Mouse (Mus musculus): ENCODE results near the gene Anxa5. TPM values are rescaled to one million over a fixed set of nuclear protein-coding genes. Genes with fewer than 3 reads are reported as not detected.

Anxa5 gene
- polyA plus RNA-seq, 1 experiment from 2014 or later = 336 TPM

DNA sequence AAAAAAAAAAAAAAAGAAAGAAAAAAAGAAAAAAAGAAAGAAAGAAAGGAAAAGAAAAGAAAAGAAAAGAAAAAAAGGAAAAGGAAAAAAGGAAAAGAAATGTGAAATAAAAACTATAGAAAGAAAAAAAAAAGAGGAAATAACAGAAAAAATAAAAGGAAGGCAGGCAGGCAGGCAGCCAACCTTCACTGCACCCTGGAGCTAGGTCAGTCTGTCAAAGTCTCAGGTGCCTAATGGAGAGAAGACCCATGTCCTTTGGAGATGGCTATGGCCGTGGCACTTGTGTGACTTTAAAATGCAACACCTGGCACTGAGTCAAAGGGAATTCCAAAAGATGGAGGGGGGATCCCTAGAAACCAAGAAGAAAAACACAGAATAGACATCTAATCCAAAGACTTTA, 12.7 kb upstream of the Anxa5 start:
- Histone ChIP-seq H3K27me3 (replicated peaks) (no peaks in the 10 kb centered on the region), H3K27ac (ENCODE audit: poor library complexity, severe bottlenecking) (no peak overlapping the region), H3K9me3 (replicated peaks) (no peaks in the 10 kb centered on the region), H3K4me3 (no peak overlapping the region), H3K4me2 (no peak overlapping the region), H3K9ac (no peak overlapping the region), H3K4me1 (replicated peaks) (peaks cover 18% of the 10 kb centered on the region), H3K36me3 (no peaks in the 10 kb centered on the region)
- WGBS = 66% methylated on average over 1 of the region's 1 CpGs
- ATAC-seq (ENCODE audit: insufficient number of reproducible peaks, low FRiP score) = no peak

DNA sequence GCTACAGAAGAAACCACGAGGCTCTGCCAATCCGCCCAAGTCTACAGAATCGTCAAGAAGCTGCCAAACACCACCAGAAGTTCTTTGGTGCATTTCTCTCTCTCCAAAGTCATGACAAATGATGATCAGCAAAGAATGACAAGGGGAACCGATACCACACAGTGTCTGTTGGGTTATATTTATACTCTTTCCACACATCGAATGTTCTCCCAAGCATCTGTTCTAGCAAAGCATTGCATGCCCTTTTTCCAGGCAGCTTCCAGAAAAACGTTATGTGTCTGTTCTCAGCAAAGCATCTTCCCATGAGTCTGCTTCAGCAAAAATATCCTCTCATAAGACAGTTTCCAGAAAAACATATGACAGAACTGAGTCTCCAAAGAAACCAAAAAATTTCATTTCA, 11.2 kb upstream of the Anxa5 start:
- WGBS = 84% methylated on average over 6 of the region's 6 CpGs

GRCm38 (mm10) chr3:36486176-36486575, 10.5 kb upstream of the Anxa5 start:
- WGBS = 51% methylated on average over 6 of the region's 6 CpGs
- no peak for ATAC-seq (ENCODE audit: insufficient number of reproducible peaks, low FRiP score)

More for the DNA sequence above, 11.2 kb upstream of the Anxa5 start:
- Histone ChIP-seq H3K36me3 (no peaks in the 10 kb centered on the region), H3K27ac (ENCODE audit: poor library complexity, severe bottlenecking) (no peak overlapping the region), H3K4me2 (no peak overlapping the region), H3K9me3 (replicated peaks) (no peaks in the 10 kb centered on the region), H3K4me1 (replicated peaks) (peaks cover 21% of the 10 kb centered on the region), H3K4me3 (no peak overlapping the region), H3K9ac (no peak overlapping the region), H3K27me3 (replicated peaks) (no peaks in the 10 kb centered on the region)
- no peak for ATAC-seq (ENCODE audit: insufficient number of reproducible peaks, low FRiP score)

GRCm38 (mm10) chr3:36484292-36484691, 8.6 kb upstream of the Anxa5 start:
- Histone ChIP-seq H3K4me1 (replicated peaks) (peaks cover 27% of the 10 kb centered on the region), H3K27ac (ENCODE audit: poor library complexity, severe bottlenecking) (no peak overlapping the region)
- WGBS = 88% methylated on average over 4 of the region's 4 CpGs

More at GRCm38 (mm10) chr3:36486176-36486575, 10.5 kb upstream of the Anxa5 start:
- H3K9me3 ChIP-seq (replicated peaks) = no peaks in the 10 kb centered on the region
- H3K27me3 ChIP-seq (replicated peaks) = no peaks in the 10 kb centered on the region
- H3K9ac ChIP-seq = no peak overlapping the region
- no peak overlapping the region for H3K4me3 ChIP-seq
- H3K4me1 ChIP-seq (replicated peaks) = peaks cover 18% of the 10 kb centered on the region
- no peak overlapping the region for H3K27ac ChIP-seq (ENCODE audit: poor library complexity, severe bottlenecking)
- H3K36me3 ChIP-seq = no peaks in the 10 kb centered on the region
- H3K4me2 ChIP-seq = no peak overlapping the region

DNA sequence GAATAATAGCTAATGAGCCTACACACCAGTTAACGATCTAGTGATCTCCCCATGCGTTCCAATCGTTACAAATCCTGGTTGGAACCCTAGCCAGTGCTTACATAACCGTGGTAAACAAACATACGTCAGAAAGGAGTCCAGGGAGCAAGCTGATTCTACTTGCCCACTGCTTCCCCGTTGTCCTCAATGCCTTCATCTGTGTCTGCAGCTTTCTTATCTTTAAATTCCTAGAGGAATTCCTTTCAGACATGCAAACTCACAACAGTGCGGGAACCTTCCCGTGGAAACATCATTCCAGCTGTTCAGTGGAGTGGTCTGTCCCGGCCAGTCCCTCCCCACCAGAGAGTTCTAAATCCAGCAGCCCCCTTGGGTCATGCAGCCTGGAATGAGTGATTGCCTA, 7.2 kb upstream of the Anxa5 start:
- H3K36me3 ChIP-seq = no peaks in the 10 kb centered on the region
- H3K4me3 ChIP-seq = no peak overlapping the region
- no peaks in the 10 kb centered on the region for H3K27me3 ChIP-seq (replicated peaks)
- WGBS = 17% methylated on average over 9 of the region's 9 CpGs
- ATAC-seq (ENCODE audit: insufficient number of reproducible peaks, low FRiP score) = no peak
- peak overlapping the region; percentile 59; the same call in 1 of the 2 replicates for H3K27ac ChIP-seq (ENCODE audit: poor library complexity, severe bottlenecking)
- H3K9me3 ChIP-seq (replicated peaks) = no peaks in the 10 kb centered on the region
- no peak overlapping the region for H3K9ac ChIP-seq
- H3K4me1 ChIP-seq (replicated peaks) = peaks cover 27% of the 10 kb centered on the region
- peak overlapping the region; percentile 21 for H3K4me2 ChIP-seq

More at GRCm38 (mm10) chr3:36484292-36484691, 8.6 kb upstream of the Anxa5 start:
- no peaks in the 10 kb centered on the region for H3K27me3 ChIP-seq (replicated peaks)
- H3K9ac ChIP-seq = no peak overlapping the region
- no peaks in the 10 kb centered on the region for H3K9me3 ChIP-seq (replicated peaks)
- no peaks in the 10 kb centered on the region for H3K36me3 ChIP-seq
- no peak for ATAC-seq (ENCODE audit: insufficient number of reproducible peaks, low FRiP score)
- no peak overlapping the region for H3K4me3 ChIP-seq
- H3K4me2 ChIP-seq = no peak overlapping the region

- H3K27me3 ChIP-seq (replicated peaks) = no peaks in the 10 kb centered on the region
- 5% methylated on average over 11 of the region's 11 CpGs for WGBS
- H3K9ac ChIP-seq = peak overlapping the region; percentile 37
- H3K4me2 ChIP-seq = peak overlapping the region; percentile 58
- peaks cover 34% of the 10 kb centered on the region for H3K4me1 ChIP-seq (replicated peaks)
- ATAC-seq (ENCODE audit: insufficient number of reproducible peaks, low FRiP score) = peak; percentile 81
- H3K4me3 ChIP-seq = 0 out of 2 replicates have a peak overlapping the region, but pooled peaks have one; percentile 17
- H3K36me3 ChIP-seq = no peaks in the 10 kb centered on the region
- no peaks in the 10 kb centered on the region for H3K9me3 ChIP-seq (replicated peaks)
- H3K27ac ChIP-seq (ENCODE audit: poor library complexity, severe bottlenecking) = peak overlapping the region; percentile 99
Observed at GRCm38 (mm10) chr3:36481776-36482193, 6.1 kb upstream of the Anxa5 start.

DNA sequence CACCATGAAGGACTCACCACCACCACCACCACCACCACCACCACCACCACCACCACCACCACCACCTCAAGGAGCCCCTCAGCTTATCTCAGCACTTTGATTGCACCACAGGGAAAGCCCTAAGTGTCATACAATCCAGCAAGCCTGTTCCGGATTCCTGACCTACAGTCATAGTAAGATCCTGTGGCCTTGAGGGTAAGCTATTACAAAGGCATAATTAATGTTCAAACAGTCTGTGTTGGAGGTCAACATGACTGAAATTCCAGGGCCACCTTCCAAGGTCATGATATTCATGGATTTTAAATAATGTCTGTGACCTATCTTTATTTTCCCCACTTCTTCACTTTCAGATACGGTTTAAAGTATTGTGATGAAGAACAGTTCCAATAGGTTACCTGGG, 4.8 kb upstream of the Anxa5 start:
- H3K4me1 ChIP-seq (replicated peaks) = peaks cover 39% of the 10 kb centered on the region
- H3K27me3 ChIP-seq (replicated peaks) = no peaks in the 10 kb centered on the region
- no peak overlapping the region for H3K4me2 ChIP-seq
- H3K9me3 ChIP-seq (replicated peaks) = no peaks in the 10 kb centered on the region
- H3K27ac ChIP-seq (ENCODE audit: poor library complexity, severe bottlenecking) = peak overlapping the region; percentile 28
- H3K36me3 ChIP-seq = no peaks in the 10 kb centered on the region
- no peak for ATAC-seq (ENCODE audit: insufficient number of reproducible peaks, low FRiP score)
- 70% methylated on average over 2 of the region's 2 CpGs for WGBS
- no peak overlapping the region for H3K9ac ChIP-seq
- H3K4me3 ChIP-seq = no peak overlapping the region

DNA sequence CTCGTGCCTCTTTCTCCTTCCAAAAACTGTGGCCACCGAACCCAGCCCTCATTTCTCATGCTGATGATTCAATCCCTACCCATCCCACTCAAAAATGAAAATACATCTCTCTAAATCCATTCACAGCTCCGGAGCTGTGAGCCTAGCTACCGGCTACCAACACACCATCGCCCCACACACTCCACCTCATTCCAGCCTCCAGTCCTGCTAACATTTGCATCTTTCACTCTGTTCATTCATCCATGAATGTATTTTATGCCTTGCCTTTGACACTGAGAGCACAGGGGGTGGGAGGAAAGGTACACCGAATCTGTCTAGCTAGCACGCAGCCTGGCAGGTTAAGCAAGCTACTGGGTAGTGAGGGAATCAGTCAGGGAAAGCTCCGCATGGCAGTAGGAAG, 3.1 kb upstream of the Anxa5 start:
- 90% methylated on average over 8 of the region's 8 CpGs for WGBS
- Histone ChIP-seq H3K27me3 (replicated peaks) (no peaks in the 10 kb centered on the region), H3K36me3 (no peaks in the 10 kb centered on the region), H3K27ac (ENCODE audit: poor library complexity, severe bottlenecking) (no peak overlapping the region), H3K4me3 (no peak overlapping the region), H3K9me3 (replicated peaks) (no peaks in the 10 kb centered on the region), H3K9ac (no peak overlapping the region), H3K4me2 (no peak overlapping the region), H3K4me1 (replicated peaks) (peaks cover 47% of the 10 kb centered on the region)
- no peak for ATAC-seq (ENCODE audit: insufficient number of reproducible peaks, low FRiP score)

- Histone ChIP-seq H3K4me1 (replicated peaks) (peaks cover 44% of the 10 kb centered on the region), H3K4me3 (peak overlapping the region; percentile 92), H3K36me3 (peaks cover 2% of the 10 kb centered on the region; the same call in 1 of the 2 replicates), H3K27ac (ENCODE audit: poor library complexity, severe bottlenecking) (peak overlapping the region; percentile 90), H3K9me3 (replicated peaks) (no peaks in the 10 kb centered on the region), H3K4me2 (peak overlapping the region; percentile 87), H3K9ac (peak overlapping the region; percentile 92), H3K27me3 (replicated peaks) (no peaks in the 10 kb centered on the region)
- no peak for ATAC-seq (ENCODE audit: insufficient number of reproducible peaks, low FRiP score)
- 24% methylated on average over 20 of the region's 20 CpGs for WGBS
Observed at GRCm38 (mm10) chr3:36476261-36477155, 814 bp upstream of the Anxa5 start.

DNA sequence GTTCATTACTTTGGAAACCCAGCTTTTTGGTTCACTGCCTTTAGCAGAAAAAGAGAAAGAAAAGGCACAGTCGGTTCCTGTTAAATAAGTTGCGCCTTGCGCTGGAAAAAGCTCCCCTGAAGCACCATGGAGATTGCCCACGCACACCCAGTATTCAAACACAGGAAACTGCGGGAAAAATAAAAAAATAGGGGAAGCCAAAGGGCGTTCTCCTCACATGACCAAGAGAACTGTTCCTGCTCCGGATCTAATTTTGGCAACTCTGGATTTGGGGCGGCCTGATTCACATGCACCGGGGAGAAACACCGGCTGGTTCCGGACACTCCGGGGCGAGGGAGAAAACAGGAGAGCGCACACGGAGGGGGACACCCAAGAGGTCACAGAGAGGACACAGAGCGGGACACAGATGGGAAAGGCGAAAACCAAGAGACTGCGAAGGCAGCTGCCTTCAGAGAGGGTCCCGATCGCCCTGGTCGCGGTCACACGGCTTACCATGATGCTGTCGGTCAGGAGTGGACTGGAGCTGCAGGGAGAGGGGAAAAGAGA, 683 bp downstream of the Anxa5 start:
- Histone ChIP-seq H3K4me2 (peak overlapping the region; percentile 87), H3K4me3 (peak overlapping the region; percentile 92), H3K9ac (peak overlapping the region; percentile 94), H3K4me1 (replicated peaks) (peaks cover 48% of the 10 kb centered on the region), H3K36me3 (peaks cover 2% of the 10 kb centered on the region; the same call in 1 of the 2 replicates), H3K27ac (ENCODE audit: poor library complexity, severe bottlenecking) (peak overlapping the region; percentile 97), H3K27me3 (replicated peaks) (no peaks in the 10 kb centered on the region), H3K9me3 (replicated peaks) (no peaks in the 10 kb centered on the region)
- 1% methylated on average over 24 of the region's 24 CpGs for WGBS
- ATAC-seq (ENCODE audit: insufficient number of reproducible peaks, low FRiP score) = peak; percentile 36; the same call in 1 of the 2 replicates

GRCm38 (mm10) chr3:36474421-36474820, 1.3 kb downstream of the Anxa5 start:
- peak overlapping the region; percentile 94 for H3K9ac ChIP-seq
- no peak overlapping the region for H3K27ac ChIP-seq (ENCODE audit: poor library complexity, severe bottlenecking)
- H3K9me3 ChIP-seq (replicated peaks) = no peaks in the 10 kb centered on the region
- H3K27me3 ChIP-seq (replicated peaks) = no peaks in the 10 kb centered on the region
- peaks cover 5% of the 10 kb centered on the region; the same call in 1 of the 2 replicates for H3K36me3 ChIP-seq
- peaks cover 53% of the 10 kb centered on the region for H3K4me1 ChIP-seq (replicated peaks)
- peak overlapping the region; percentile 92 for H3K4me3 ChIP-seq
- no peak for ATAC-seq (ENCODE audit: insufficient number of reproducible peaks, low FRiP score)
- H3K4me2 ChIP-seq = peak overlapping the region; percentile 87
- WGBS = 72% methylated on average over 5 of the region's 5 CpGs
